In genomic region chr13:91854412-91854811, GRCm38 (mm10) we compare ENCODE assay signal across 32 mouse cellular contexts. TPM values are rescaled to one million over a fixed set of nuclear protein-coding genes. Genes with fewer than 3 reads are reported as not detected.
"Had no signal": no experiment of that assay in that cellular context is flagged by ENCODE, and none has a peak within 500 bp of the region (broad histone marks: within the 10 kb centered on the region; RNA-seq: fewer than 3 reads in every experiment).

No protein-coding gene starts in this region.

- H3K9ac ChIP-seq: heart, embryonic 12.5 days; hindbrain, embryonic 12.5 days; hindbrain, embryonic 14.5 days; intestine, embryonic 15.5 days; limb, embryonic 13.5 days; limb, embryonic 15.5 days; liver, embryonic 12.5 days; liver, embryonic 14.5 days had no signal

- H3K27ac ChIP-seq: gastrocnemius, adult 2 months; heart, embryonic 10.5 days; hindbrain, embryonic 10.5 days; hindbrain, embryonic 12.5 days; hindbrain, embryonic 14.5 days; intestine, embryonic 15.5 days; limb, embryonic 13.5 days; limb, embryonic 15.5 days; liver, embryonic 12.5 days; liver, embryonic 14.5 days had no signal

- H3K36me3 ChIP-seq: heart, embryonic 10.5 days; heart, embryonic 12.5 days; hindbrain, embryonic 10.5 days; hindbrain, embryonic 12.5 days; intestine, embryonic 15.5 days; limb, embryonic 13.5 days; limb, embryonic 15.5 days; liver, embryonic 12.5 days had no signal

- ATAC-seq: hindbrain, embryonic 16.5 days; inflammation-experienced regulatory T-cells, adult 6 months; intestine, embryonic 15.5 days; intestine, postnatal 0 days; liver, embryonic 12.5 days had no signal

- H3K9me3 ChIP-seq: heart, embryonic 10.5 days; hindbrain, embryonic 10.5 days; hindbrain, embryonic 12.5 days; intestine, embryonic 15.5 days; limb, embryonic 13.5 days; limb, embryonic 15.5 days; liver, embryonic 12.5 days had no signal

- DNase-seq: gastrocnemius, adult 2 months; gastrocnemius, postnatal 10 days; gastrocnemius, postnatal 25 days; heart, postnatal 10 days; heart, postnatal 4 days; kidney, adult 18-20 months; kidney, adult 8-10 months; kidney, postnatal 10 days; kidney, postnatal 25 days; kidney, postnatal 4 days; layer of hippocampus, adult 9-11 months; layer of hippocampus, postnatal 36 days; left cerebral cortex, postnatal 4 days had no signal

- H3K27me3 ChIP-seq: heart, embryonic 12.5 days; hindbrain, embryonic 12.5 days; intestine, embryonic 15.5 days; limb, embryonic 13.5 days; limb, embryonic 15.5 days; liver, embryonic 12.5 days had no signal

- H3K4me3 ChIP-seq: gastrocnemius, adult 2 months; heart, embryonic 10.5 days; heart, embryonic 12.5 days; hindbrain, embryonic 10.5 days; hindbrain, embryonic 12.5 days; intestine, embryonic 15.5 days; limb, embryonic 13.5 days; limb, embryonic 15.5 days; liver, embryonic 12.5 days had no signal

- H3K4me1 ChIP-seq: heart, embryonic 10.5 days; heart, embryonic 12.5 days; hindbrain, embryonic 10.5 days; hindbrain, embryonic 12.5 days; intestine, embryonic 15.5 days; limb, embryonic 13.5 days; limb, embryonic 15.5 days; liver, embryonic 12.5 days had no signal

- H3K4me2 ChIP-seq: heart, embryonic 12.5 days; hindbrain, embryonic 12.5 days; hindbrain, embryonic 14.5 days; intestine, embryonic 15.5 days; limb, embryonic 13.5 days; limb, embryonic 15.5 days; liver, embryonic 12.5 days had no signal

RNA-seq across cellular contexts. Expression of gene Ckmt2, which starts 22.3 kb away (rescaled TPM):
- total RNA-seq: granulocyte monocyte progenitor cell, adult 5-6 weeks; left cerebral cortex, adult 18-20 months; left cerebral cortex, postnatal 10 days; left cerebral cortex, postnatal 25 days; left cerebral cortex, postnatal 4 days had no signal
- polyA plus RNA-seq: hindbrain, embryonic 10.5 days; hindbrain, embryonic 12.5 days; inflammation-experienced regulatory T-cells, adult 6 months; kidney, embryonic 14.5 days; limb, embryonic 13.5 days; liver, adult 2 months; liver, embryonic 12.5 days; liver, embryonic 14.5 days had no signal
